Mouse (Mus musculus) myocyte (in vitro differentiated cells): ENCODE results near the gene Capn11. TPM values are rescaled to one million over a fixed set of nuclear protein-coding genes. Genes with fewer than 3 reads are reported as not detected.

ENCODE experiments used
- H3K27me3 ChIP-seq: one replicate; pipeline ENCODE4 v1.6.1; 2011; ENCODE audit not compliant: control insufficient read depth, insufficient read depth, insufficient read length
- H3K36me3 ChIP-seq: one replicate; pipeline ENCODE4 v1.6.1; 2011; ENCODE audit not compliant: control insufficient read depth, insufficient read depth
- H3K4me2 ChIP-seq: one replicate; pipeline ENCODE4 v1.6.1; 2011; ENCODE audit warnings: low read depth, control low read depth
- H3K4me3 ChIP-seq: one replicate; pipeline ENCODE4 v1.5.1; 2011; ENCODE audit warnings: mild to moderate bottlenecking, control low read depth, moderate library complexity
- H3K79me2 ChIP-seq: one replicate; pipeline ENCODE4 v1.6.1; 2011; ENCODE audit not compliant: control insufficient read depth, insufficient read depth
- H3ac ChIP-seq: one replicate; pipeline ENCODE4 v1.6.1; 2011; ENCODE audit not compliant: control insufficient read depth, insufficient read length
- CEBPB ChIP-seq: IDR thresholded peaks from 2 replicates; pipeline ENCODE4 v1.6.1; 2011; ENCODE audit warnings: mild to moderate bottlenecking, moderate library complexity; ENCODE audit not compliant: poor library complexity, insufficient read depth, severe bottlenecking
- E2F4 ChIP-seq: IDR thresholded peaks from one replicate; pipeline ENCODE4 v1.6.1; 2011; ENCODE audit warnings: mild to moderate bottlenecking, control low read depth, moderate library complexity; ENCODE audit not compliant: insufficient read depth
- MAX ChIP-seq: IDR thresholded peaks from one replicate; pipeline ENCODE4 v1.6.1; 2011; ENCODE audit warnings: low read depth, mild to moderate bottlenecking, control low read depth
- MYOD1 ChIP-seq, 3 experiments: IDR thresholded peaks; one replicate each; pipeline ENCODE4 v1.6.1; 2011; ENCODE audit warnings: control low read depth in 2 of 3, low read depth in 2 of 3, mild to moderate bottlenecking in 2 of 3, moderate library complexity in 1 of 3; ENCODE audit not compliant: insufficient read length in 2 of 3, control insufficient read depth in 1 of 3
- MYOG ChIP-seq, 3 experiments: IDR thresholded peaks; one replicate each; pipeline ENCODE4 v1.6.1; 2011; ENCODE audit warnings: control low read depth in 2 of 3, low read depth in 2 of 3, mild to moderate bottlenecking in 2 of 3; ENCODE audit not compliant: insufficient read length in 2 of 3, control insufficient read depth in 1 of 3, insufficient read depth in 1 of 3
- POLR2A ChIP-seq: IDR thresholded peaks from one replicate; pipeline ENCODE4 v1.6.1; 2011; ENCODE audit warnings: low read depth, mild to moderate bottlenecking, control low read depth, moderate library complexity; ENCODE audit not compliant: insufficient read length
- POLR2AphosphoS2 ChIP-seq: IDR thresholded peaks from one replicate; pipeline ENCODE4 v1.6.1; 2011; ENCODE audit warnings: low read depth, control low read depth; ENCODE audit not compliant: insufficient read length
- REST ChIP-seq: IDR thresholded peaks from one replicate; pipeline ENCODE4 v1.6.1; 2011; ENCODE audit warnings: mild to moderate bottlenecking, control low read depth, moderate library complexity; ENCODE audit not compliant: insufficient read depth, insufficient read length
- SRF ChIP-seq: IDR thresholded peaks from one replicate; pipeline ENCODE4 v1.6.1; 2011; ENCODE audit warnings: low read depth; ENCODE audit not compliant: control insufficient read depth, insufficient read length
- TCF12 ChIP-seq: IDR thresholded peaks from one replicate; pipeline ENCODE4 v1.6.1; 2011; ENCODE audit warnings: mild to moderate bottlenecking, control low read depth; ENCODE audit not compliant: poor library complexity, insufficient read depth, severe bottlenecking
- TCF3 ChIP-seq: IDR thresholded peaks from one replicate; pipeline ENCODE4 v1.6.1; 2011; ENCODE audit warnings: low read depth, control low read depth; ENCODE audit not compliant: insufficient read length
- USF1 ChIP-seq: IDR thresholded peaks from one replicate; pipeline ENCODE4 v1.6.1; 2011; ENCODE audit warnings: low read depth, mild to moderate bottlenecking, control low read depth, moderate library complexity
- polyA plus RNA-seq: library from polyadenylated mRNA; unstranded; fragments of >200 nt; fragmentation: generic; extraction: Trizol; gene quantifications from one replicate; pipeline ENCODE4 v1.2.1, GENCODE M21; 2012; ENCODE audit warnings: missing spikeins

Capn11 gene
- polyA plus RNA-seq, 1 experiment: 0.38 TPM

DNA sequence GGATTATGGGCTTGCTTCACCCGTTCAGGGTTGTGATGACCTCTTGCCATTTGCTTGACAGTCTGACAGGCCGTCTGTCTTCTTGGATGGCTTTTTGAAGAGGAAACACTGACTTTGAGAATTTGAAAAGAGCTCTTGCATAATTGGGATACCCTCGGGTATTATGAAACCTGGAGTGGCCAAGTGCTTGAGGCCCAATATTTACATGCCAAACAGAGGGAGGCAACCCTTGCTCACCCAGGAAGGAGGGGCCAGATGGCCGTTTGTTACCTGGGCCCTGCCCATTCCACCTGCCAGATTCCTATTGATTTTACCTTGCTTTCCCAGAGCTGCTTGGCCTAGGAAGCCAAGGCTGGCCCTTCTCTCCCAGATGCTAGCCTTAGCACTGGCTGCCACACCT, 43.1 kb upstream of the Capn11 start:
- TF ChIP-seq MYOG (IDR thresholded peaks at IDR 0.05; ENCODE audit: control insufficient read depth in 1 of 3, insufficient read depth in 1 of 3, insufficient read length in 2 of 3, low read depth in 2 of 3) (no peak), POLR2A (no peak), USF1 (no peak), E2F4 (no peak), REST (no peak), CEBPB (no peak), MYOD1 (IDR thresholded peaks at IDR 0.05; ENCODE audit: control insufficient read depth in 1 of 3, insufficient read length in 2 of 3, low read depth in 2 of 3) (no peak), SRF (no peak), POLR2AphosphoS2 (no peak), TCF3 (no peak), MAX (no peak), TCF12 (no peak)
- H3K4me3 ChIP-seq: no peak overlapping the region
- H3ac ChIP-seq: no peak overlapping the region
- H3K4me2 ChIP-seq: no peak overlapping the region
- H3K79me2 ChIP-seq: no peaks in the 10 kb centered on the region
- H3K27me3 ChIP-seq: peaks cover 7% of the 10 kb centered on the region
- H3K36me3 ChIP-seq: peaks cover 4% of the 10 kb centered on the region

GRCm38 (mm10) chr17:45701236-45701591, 42.1 kb upstream of the Capn11 start:
- TF ChIP-seq POLR2AphosphoS2 (no peak), CEBPB (no peak), MAX (no peak), MYOD1 (IDR thresholded peaks at IDR 0.05; ENCODE audit: control insufficient read depth in 1 of 3, insufficient read length in 2 of 3, low read depth in 2 of 3) (no peak), MYOG (IDR thresholded peaks at IDR 0.05; ENCODE audit: control insufficient read depth in 1 of 3, insufficient read depth in 1 of 3, insufficient read length in 2 of 3, low read depth in 2 of 3) (no peak), TCF12 (no peak), USF1 (no peak), SRF (no peak), E2F4 (no peak), REST (no peak), POLR2A (no peak), TCF3 (no peak)
- Histone ChIP-seq H3K36me3 (peaks cover 4% of the 10 kb centered on the region), H3K27me3 (peaks cover 7% of the 10 kb centered on the region), H3K4me2 (no peak overlapping the region), H3K4me3 (no peak overlapping the region), H3K79me2 (peaks cover 5% of the 10 kb centered on the region), H3ac (no peak overlapping the region)

DNA sequence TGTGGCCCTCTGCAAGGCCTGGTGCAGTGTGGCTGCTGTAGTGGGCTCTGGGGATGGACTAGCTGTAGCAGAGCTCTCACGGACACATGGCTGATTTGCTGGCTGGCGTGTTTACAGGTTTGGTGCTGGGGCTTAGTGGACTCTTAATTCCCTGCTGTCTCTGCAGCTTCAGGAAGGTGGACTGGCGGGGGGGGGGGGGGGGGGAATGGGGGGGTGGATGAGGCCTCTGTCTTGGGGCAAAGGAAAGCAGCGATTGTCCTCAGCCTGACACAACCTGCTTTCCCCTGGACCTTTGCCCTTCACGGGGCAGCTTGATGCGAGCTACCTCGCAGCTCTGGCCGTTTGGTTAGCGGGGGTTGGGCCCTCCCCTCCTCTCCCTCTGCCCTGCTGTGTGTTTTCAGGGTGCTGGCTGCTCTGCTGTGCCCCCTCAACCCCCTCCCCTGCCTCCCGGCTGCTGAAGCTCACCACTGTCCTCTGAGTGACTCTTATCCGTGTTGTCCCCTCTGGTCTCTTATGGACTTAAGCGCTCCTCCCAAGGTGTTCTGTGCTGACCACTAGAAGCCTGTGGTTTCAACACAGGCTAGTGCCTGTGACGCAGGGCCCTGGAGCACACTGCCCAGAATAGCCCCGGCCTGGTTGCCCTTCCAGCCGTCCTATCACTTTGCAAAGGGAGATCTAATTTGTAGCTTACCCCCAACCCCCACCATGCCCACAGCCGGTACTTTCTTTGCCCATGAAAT, 41.5 kb upstream of the Capn11 start:
- H3K79me2 ChIP-seq: peaks cover 7% of the 10 kb centered on the region
- no peak overlapping the region for H3ac ChIP-seq
- H3K4me3 ChIP-seq: no peak overlapping the region
- H3K36me3 ChIP-seq: peaks cover 4% of the 10 kb centered on the region
- H3K4me2 ChIP-seq: no peak overlapping the region
- H3K27me3 ChIP-seq: peaks cover 7% of the 10 kb centered on the region
- no peak for TF ChIP-seq MAX
- no peak for TF ChIP-seq E2F4
- TF ChIP-seq MYOD1 (IDR thresholded peaks at IDR 0.05; ENCODE audit: control insufficient read depth in 1 of 3, insufficient read length in 2 of 3, low read depth in 2 of 3): no peak

- H3K79me2 ChIP-seq: peaks cover 12% of the 10 kb centered on the region
- H3K27me3 ChIP-seq: peaks cover 7% of the 10 kb centered on the region
- no peak overlapping the region for H3ac ChIP-seq
- peaks cover 4% of the 10 kb centered on the region for H3K36me3 ChIP-seq
- H3K4me2 ChIP-seq: no peak overlapping the region
- H3K4me3 ChIP-seq: no peak overlapping the region
- TF ChIP-seq MAX (no peak), TCF3 (no peak), MYOG (IDR thresholded peaks at IDR 0.05; ENCODE audit: control insufficient read depth in 1 of 3, insufficient read depth in 1 of 3, insufficient read length in 2 of 3, low read depth in 2 of 3) (no peak), TCF12 (no peak), REST (no peak), USF1 (no peak), POLR2AphosphoS2 (no peak), E2F4 (no peak), CEBPB (no peak), POLR2A (no peak), SRF (no peak), MYOD1 (IDR thresholded peaks at IDR 0.05; ENCODE audit: control insufficient read depth in 1 of 3, insufficient read length in 2 of 3, low read depth in 2 of 3) (no peak)
Observed at GRCm38 (mm10) chr17:45699039-45699740, 40.1 kb upstream of the Capn11 start.
